Mouse (Mus musculus) spleen, adult 2 months (tissue): ENCODE measurements around the gene Dennd5b. TPM values are rescaled to one million over a fixed set of nuclear protein-coding genes. Genes with fewer than 3 reads are reported as not detected.

Source experiments
- DNase-seq, 2 experiments: peaks; one replicate each; pipeline versions ENCODE4 v3.0.0 to v3.0.0-alpha.2; 2012 to 2021; ENCODE audit warnings: low spot score in 2 of 2, low read depth in 1 of 2
- H3K27ac ChIP-seq: fragments of 200-500 bp; 2 replicates; pipeline ENCODE4 v1.5.1; 2012; ENCODE audit warnings: low read length, inconsistent platforms; ENCODE audit not compliant: insufficient read depth
- H3K27me3 ChIP-seq: fragments of 200-500 bp; 2 replicates; pipeline ENCODE4 v1.6.1; 2012; ENCODE audit warnings: mild to moderate bottlenecking, moderate library complexity, low read length, inconsistent platforms; ENCODE audit not compliant: control insufficient read depth, insufficient read depth
- H3K36me3 ChIP-seq: fragments of 200-500 bp; 2 replicates; pipeline ENCODE4 v1.6.1; 2012; ENCODE audit warnings: mild to moderate bottlenecking, low read length, inconsistent platforms; ENCODE audit not compliant: control insufficient read depth, insufficient read depth
- H3K4me1 ChIP-seq: fragments of 200-500 bp; 2 replicates; pipeline ENCODE4 v1.6.1; 2011; ENCODE audit warnings: inconsistent platforms; ENCODE audit not compliant: control insufficient read depth, insufficient read depth, insufficient read length
- H3K4me3 ChIP-seq: fragments of 200-500 bp; 2 replicates; pipeline ENCODE4 v1.5.1; 2011; ENCODE audit warnings: mild to moderate bottlenecking, inconsistent platforms; ENCODE audit not compliant: insufficient read depth, insufficient read length; ENCODE audit errors: extremely low read depth
- CTCF ChIP-seq: fragments of 200-500 bp; IDR thresholded peaks from 2 replicates; pipeline ENCODE4 v1.5.1; 2011; ENCODE audit warnings: mild to moderate bottlenecking, inconsistent platforms; ENCODE audit not compliant: insufficient read depth, insufficient read length, insufficient replicate concordance; ENCODE audit errors: extremely low read depth
- POLR2A ChIP-seq: fragments of 200-500 bp; IDR thresholded peaks from 2 replicates; pipeline ENCODE4 v1.6.1; 2011; ENCODE audit warnings: low read depth, low read length, inconsistent platforms
- WGBS: fragments of 180-500 bp; shearing (Covaris S2); methylation state at CpG from one replicate; pipeline ENCODE4 v1.1.7; 2018; 5-methylcytosine and 5-hydroxymethylcytosine counted together
- polyA plus RNA-seq: library from polyadenylated mRNA; depleted of rRNA; stranded (reverse); fragments of >200 nt; gene quantifications from 2 replicates; pipeline ENCODE4 v1.2.3, GENCODE M21; 2012

The Dennd5b gene
- polyA plus RNA-seq, 1 experiment = 5.1 TPM

DNA sequence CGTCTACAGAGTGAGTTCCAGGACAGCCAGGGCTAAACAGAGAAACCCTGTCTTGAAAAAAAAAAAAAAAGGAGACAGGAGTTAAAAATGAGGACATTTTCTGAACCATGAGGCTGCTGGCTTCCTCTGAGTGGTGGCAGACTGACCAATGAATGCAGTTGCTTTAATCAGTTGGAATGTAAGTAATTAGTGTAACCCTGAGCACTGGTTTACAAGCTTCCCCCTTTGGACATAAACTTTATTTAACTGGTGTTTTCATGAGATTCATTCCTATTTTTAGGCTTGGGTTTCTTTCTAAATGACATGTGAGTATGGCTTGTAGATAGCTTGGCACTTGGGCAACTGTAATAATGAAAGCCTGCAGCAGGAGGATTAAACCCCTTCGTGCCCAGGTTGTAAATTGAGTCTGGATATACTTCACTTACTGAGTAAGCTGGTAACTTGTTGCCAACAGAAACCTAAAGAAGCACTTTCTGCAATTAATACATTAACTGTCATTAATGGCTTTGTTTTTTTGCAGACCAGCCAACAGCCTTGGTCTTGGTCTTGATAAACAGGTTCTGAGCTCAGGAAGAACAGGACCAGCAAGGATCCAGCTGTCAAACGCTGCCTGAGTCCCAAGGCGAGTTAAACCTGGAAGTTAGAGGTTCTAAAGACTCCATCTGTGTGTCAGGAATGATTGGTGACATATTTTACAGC, 141.8 kb downstream of the Dennd5b start:
- WGBS = 78% methylated on average over 4 of the region's 4 CpGs
- Histone ChIP-seq H3K4me1 (no peaks in the 10 kb centered on the region), H3K27me3 (no peaks in the 10 kb centered on the region), H3K27ac (no peak overlapping the region), H3K36me3 (no peaks in the 10 kb centered on the region), H3K4me3 (no peak overlapping the region)
- DNase-seq = no peak
- no peak for TF ChIP-seq CTCF
- no peak for TF ChIP-seq POLR2A

DNA sequence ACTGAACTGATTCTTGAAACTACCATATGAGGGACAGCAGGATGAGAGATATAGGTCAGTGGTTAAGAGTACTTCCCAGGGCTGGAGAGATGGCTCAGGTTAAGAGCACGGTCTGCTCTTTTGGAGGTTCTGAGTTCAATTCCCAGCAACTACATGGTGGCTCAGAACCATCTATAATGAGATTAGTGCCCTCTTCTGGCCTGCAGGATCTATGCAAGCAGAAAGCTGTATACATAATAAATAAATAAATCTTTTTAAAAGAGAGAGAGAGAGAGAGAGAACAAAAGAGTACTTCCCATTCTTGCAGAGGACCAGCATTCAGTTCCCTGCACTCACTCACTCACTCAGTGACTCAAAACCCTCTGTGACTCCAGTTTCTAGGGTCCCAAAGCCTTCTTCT, 142.8 kb downstream of the Dennd5b start:
- Histone ChIP-seq H3K27ac (no peak overlapping the region), H3K4me1 (no peaks in the 10 kb centered on the region), H3K27me3 (no peaks in the 10 kb centered on the region), H3K36me3 (no peaks in the 10 kb centered on the region), H3K4me3 (no peak overlapping the region)
- WGBS = 87% methylated on average over 1 of the region's 1 CpGs
- TF ChIP-seq CTCF = no peak
- no peak for DNase-seq

DNA sequence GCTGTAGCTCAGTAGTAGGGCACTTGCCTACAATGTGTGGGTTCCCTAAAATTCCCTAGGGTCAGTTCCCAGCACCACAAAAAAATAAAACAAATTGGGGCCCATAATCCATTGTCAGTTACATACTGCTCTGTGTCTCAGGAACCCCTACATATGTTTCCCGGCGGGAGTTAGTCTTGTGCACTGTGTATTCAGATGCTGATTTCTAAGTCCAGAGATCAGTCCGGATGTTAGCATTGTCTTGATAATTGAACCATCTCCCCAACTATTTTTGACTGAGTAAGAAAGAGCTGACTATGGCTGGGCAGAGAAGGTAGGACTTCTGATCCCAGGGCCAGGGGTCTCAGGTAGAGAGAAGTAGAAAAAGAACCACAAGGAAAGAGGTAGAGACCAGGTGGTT, 144.4 kb downstream of the Dennd5b start:
- no peaks in the 10 kb centered on the region for H3K4me1 ChIP-seq
- H3K36me3 ChIP-seq = no peaks in the 10 kb centered on the region
- H3K27me3 ChIP-seq = no peaks in the 10 kb centered on the region
- H3K4me3 ChIP-seq = no peak overlapping the region
- no peak for DNase-seq
- WGBS = 96% methylated on average over 3 of the region's 3 CpGs
- TF ChIP-seq POLR2A (no peak), CTCF (no peak)
- H3K27ac ChIP-seq = no peak overlapping the region

DNA sequence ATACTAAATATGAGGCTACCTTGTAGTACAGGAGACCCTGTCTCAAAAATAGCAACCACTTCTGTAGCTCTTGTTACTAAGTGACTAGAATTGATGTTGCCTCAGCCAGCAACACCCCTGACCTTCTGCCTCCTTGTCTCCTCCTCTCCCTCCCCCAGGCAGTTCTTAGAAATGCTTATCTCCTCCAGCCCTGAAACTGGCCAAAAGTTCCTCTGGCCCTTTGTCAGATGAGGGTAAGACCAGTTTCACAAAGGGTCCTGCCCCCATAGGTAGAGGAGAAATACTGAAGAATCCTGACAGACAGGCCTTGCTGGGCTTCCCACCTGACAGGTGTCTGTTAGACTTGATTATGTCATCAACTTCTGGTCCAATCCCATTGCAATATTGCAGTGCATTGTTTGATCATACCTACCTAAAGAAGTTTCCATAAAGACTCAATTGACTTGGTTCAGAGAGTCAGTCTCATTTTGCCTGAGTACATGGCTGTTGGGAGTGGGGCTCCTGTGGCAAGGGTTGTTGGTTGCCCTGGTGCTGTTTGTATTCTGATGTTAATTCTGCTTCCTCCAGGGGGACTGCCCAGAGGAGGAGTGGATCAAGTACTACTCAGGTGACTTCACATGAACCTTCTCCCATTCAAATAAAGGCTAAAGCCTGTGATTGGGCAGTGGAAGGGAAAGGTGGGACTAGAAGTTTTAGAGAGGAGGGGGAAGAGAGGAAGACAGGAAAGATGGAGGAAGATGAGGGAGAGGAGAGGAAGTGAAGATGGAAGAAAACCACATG, 145.6 kb downstream of the Dennd5b start:
- Histone ChIP-seq H3K27me3 (no peaks in the 10 kb centered on the region), H3K27ac (no peak overlapping the region), H3K4me1 (no peaks in the 10 kb centered on the region), H3K4me3 (no peak overlapping the region), H3K36me3 (no peaks in the 10 kb centered on the region)
- TF ChIP-seq CTCF (no peak), POLR2A (no peak)
- no peak for DNase-seq

DNA sequence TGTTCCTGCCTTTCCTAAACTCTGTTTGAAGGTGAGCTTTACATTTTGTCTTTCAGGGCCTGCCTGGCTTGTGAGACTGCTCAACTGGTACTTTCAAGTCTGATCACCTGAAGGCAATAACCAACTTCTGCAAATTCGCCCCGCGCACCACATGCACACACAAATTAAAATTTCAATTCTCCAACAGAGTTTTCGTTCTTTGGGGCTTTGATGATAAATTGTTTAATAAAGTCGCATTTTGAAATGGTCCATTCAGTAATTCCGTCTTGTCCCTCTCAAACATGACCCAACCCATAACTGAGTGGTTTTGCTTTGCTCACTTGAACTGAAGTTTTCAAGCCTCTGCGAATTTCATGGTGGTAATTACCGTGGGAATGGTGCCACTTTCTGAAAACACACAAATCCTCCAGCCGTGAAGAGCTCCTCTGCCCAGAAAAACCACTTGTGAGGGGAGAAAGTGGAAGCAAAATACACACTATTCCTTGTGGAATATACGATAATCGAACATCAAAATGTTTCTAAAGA, 154.5 kb downstream of the Dennd5b start:
- H3K27ac ChIP-seq = peak overlapping the region; percentile 58
- no peaks in the 10 kb centered on the region for H3K36me3 ChIP-seq
- H3K4me3 ChIP-seq = peak overlapping the region; percentile 71; the same call in 1 of the 2 replicates
- TF ChIP-seq CTCF (no peak), POLR2A (no peak)
- 22% methylated on average over 11 of the region's 11 CpGs for WGBS
- peaks cover 2% of the 10 kb centered on the region for H3K4me1 ChIP-seq
- H3K27me3 ChIP-seq = no peaks in the 10 kb centered on the region
- no peak for DNase-seq

DNA sequence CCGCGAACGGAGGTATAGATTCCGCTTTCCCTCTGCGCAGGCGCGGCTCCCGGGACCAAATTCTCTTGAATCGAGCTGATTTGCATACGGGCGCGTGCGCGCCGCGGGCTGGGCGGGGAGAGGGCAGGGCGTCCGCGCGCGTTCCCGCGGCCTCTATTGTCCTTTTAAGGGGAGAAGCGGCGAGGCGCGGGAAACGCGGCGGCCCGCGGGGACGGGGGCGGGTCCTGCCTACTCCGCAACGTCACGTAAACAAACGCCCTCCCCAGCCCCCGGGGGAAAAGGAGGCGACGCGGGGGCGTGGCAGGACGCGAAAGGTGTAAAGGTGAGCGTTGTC, 155.1 kb downstream of the Dennd5b start, which contains the start of gene Sinhcaf:
Gene Sinhcaf, minus strand, starts transcription at position 59 of the 334 bp plus-strand sequence.
- TF ChIP-seq CTCF (no peak), POLR2A (no peak)
- H3K36me3 ChIP-seq = no peaks in the 10 kb centered on the region
- under 1% methylated on average over 46 of the region's 47 CpGs for WGBS
- H3K27ac ChIP-seq = peak within 1 kb of the TSS; percentile 65
- H3K4me1 ChIP-seq = peaks cover 2% of the 10 kb centered on the region
- peak within 1 kb of the TSS; percentile 86 for H3K4me3 ChIP-seq
- DNase-seq = peak; percentile 95 to 100
- H3K27me3 ChIP-seq = no peaks in the 10 kb centered on the region
